ENCODE assay signal across 20 mouse cellular contexts in genomic region chr16:95256648-95257047, GRCm38 (mm10). TPM values are rescaled to one million over a fixed set of nuclear protein-coding genes. Genes with fewer than 3 reads are reported as not detected.
"Had no signal": no experiment of that assay in that cellular context is flagged by ENCODE, and none has a peak within 500 bp of the region (broad histone marks: within the 10 kb centered on the region; RNA-seq: fewer than 3 reads in every experiment).

No protein-coding gene starts in this region.

- H3K4me1 ChIP-seq: forebrain, embryonic 15.5 days; heart, embryonic 12.5 days; hindbrain, embryonic 13.5 days; hindbrain, embryonic 15.5 days had no signal

- H3K9ac ChIP-seq: forebrain, embryonic 15.5 days; forebrain, postnatal 0 days; heart, embryonic 12.5 days; hindbrain, embryonic 13.5 days; hindbrain, embryonic 15.5 days; limb, embryonic 13.5 days; limb, embryonic 15.5 days had no signal

- H3K27me3 ChIP-seq: forebrain, embryonic 15.5 days; heart, embryonic 12.5 days; hindbrain, embryonic 15.5 days; limb, embryonic 15.5 days had no signal

- H3K9me3 ChIP-seq: forebrain, embryonic 15.5 days; heart, embryonic 10.5 days; heart, embryonic 12.5 days; hindbrain, embryonic 13.5 days; hindbrain, embryonic 15.5 days; limb, embryonic 13.5 days; limb, embryonic 15.5 days had no signal

- ATAC-seq: forebrain, embryonic 15.5 days; forebrain, postnatal 0 days; hindbrain, postnatal 0 days; intestine, embryonic 16.5 days had no signal

- DNase-seq: forebrain, postnatal 0 days; gastrocnemius, postnatal 14 days; gastrocnemius, postnatal 36 days; heart, adult 18-20 months; heart, postnatal 10 days; kidney, adult 11 months; kidney, postnatal 10 days; layer of hippocampus, adult 9-11 months; layer of hippocampus, postnatal 36 days; left cerebral cortex, postnatal 4 days had no signal

- H3K36me3 ChIP-seq: forebrain, embryonic 15.5 days; heart, embryonic 10.5 days; heart, embryonic 12.5 days; hindbrain, embryonic 13.5 days; hindbrain, embryonic 15.5 days; limb, embryonic 13.5 days; limb, embryonic 15.5 days had no signal

- H3K4me2 ChIP-seq: forebrain, embryonic 15.5 days; heart, embryonic 12.5 days; hindbrain, embryonic 13.5 days; hindbrain, embryonic 15.5 days; limb, embryonic 13.5 days; limb, embryonic 15.5 days had no signal

- H3K4me3 ChIP-seq: forebrain, embryonic 15.5 days; heart, embryonic 10.5 days; heart, embryonic 12.5 days; hindbrain, embryonic 13.5 days; hindbrain, embryonic 15.5 days; limb, embryonic 13.5 days; limb, embryonic 15.5 days had no signal

- H3K27ac ChIP-seq: forebrain, embryonic 15.5 days; heart, embryonic 10.5 days; hindbrain, embryonic 13.5 days; hindbrain, embryonic 15.5 days; hindbrain, postnatal 0 days; limb, embryonic 13.5 days; limb, embryonic 15.5 days had no signal

RNA-seq across cellular contexts. Expression of gene Kcnj15, which starts 0.7 kb away (rescaled TPM):
- total RNA-seq: hematopoietic stem cell, adult 5-6 weeks; layer of hippocampus, postnatal 36 days had no signal
